Mouse (Mus musculus): ENCODE measurements at regions not wholly inside any gene's neighbourhood (a gene's known extent, or its start where the extent isn't known, plus 50 kb on each side); places are given as distances from the start of the nearest gene placed in this dataset.
A peak's percentile ranks its signal among the peaks of the same experiment; 100 is the strongest.

GRCm38 (mm10) chr15:90346757-90347156 is 122.6 kb downstream of the Alg10b start:
- no peak for TF ChIP-seq GATA1 (IDR thresholded peaks at IDR 0.05; ENCODE audit: low read length)

DNA sequence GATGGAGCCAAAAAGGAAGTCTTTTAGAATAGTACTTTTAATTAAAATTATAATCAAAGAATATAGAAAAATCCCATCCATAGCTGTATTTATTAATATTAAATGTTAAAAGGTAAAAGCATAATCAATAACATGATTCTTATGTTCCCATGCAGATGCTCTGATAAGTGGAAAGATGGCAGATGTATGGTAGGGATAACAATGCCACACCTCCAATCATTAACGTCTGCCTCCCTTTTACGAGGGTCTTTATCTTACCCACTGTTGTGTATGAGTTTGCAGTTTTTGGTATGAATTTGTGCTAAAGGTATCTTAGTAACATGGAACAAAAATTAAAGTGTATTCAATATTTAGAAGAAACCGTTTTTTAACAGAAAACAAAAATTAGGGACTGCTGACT is 127.8 kb downstream of the Alg10b start:
- TF ChIP-seq GATA1 (IDR thresholded peaks at IDR 0.05; ENCODE audit: low read length) = peak; percentile 77

DNA sequence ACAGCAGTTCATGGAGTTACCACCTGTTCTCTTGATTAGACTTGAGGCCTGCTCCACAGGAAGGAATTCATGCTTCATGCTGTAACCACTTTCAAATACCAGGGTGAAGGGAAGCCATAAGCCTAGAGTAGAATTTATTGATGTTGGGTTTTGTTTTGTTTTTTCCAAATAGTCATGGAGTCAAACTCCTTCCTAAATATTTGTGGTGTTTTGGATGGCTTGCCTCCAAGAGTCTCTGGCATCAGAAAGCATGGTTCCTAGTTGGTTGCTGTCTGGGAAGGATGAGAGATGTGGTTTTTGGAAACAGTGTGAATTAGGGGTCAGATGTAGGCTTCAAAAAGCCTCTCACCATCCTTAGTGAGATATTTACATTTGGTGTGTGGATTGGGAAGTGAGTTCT is 141.5 kb downstream of the Alg10b start:
- TF ChIP-seq GATA1 (IDR thresholded peaks at IDR 0.05; ENCODE audit: low read length) = no peak

GRCm38 (mm10) chr15:90377959-90378358 is 153.8 kb downstream of the Alg10b start:
- no peak for TF ChIP-seq GATA1 (IDR thresholded peaks at IDR 0.05; ENCODE audit: low read length)

GRCm38 (mm10) chr15:90396961-90397360 is 172.8 kb downstream of the Alg10b start:
- no peak for TF ChIP-seq GATA1 (IDR thresholded peaks at IDR 0.05; ENCODE audit: low read length)

GRCm38 (mm10) chr15:90397691-90398377 is 173.7 kb downstream of the Alg10b start:
- TF ChIP-seq GATA1 (IDR thresholded peaks at IDR 0.05; ENCODE audit: low read length) = no peak

- no peak for TF ChIP-seq GATA1 (IDR thresholded peaks at IDR 0.05; ENCODE audit: low read length)
Observed at GRCm38 (mm10) chr15:90400326-90401280, 176.5 kb downstream of the Alg10b start.

- no peak for TF ChIP-seq GATA1 (IDR thresholded peaks at IDR 0.05; ENCODE audit: low read length)
Observed at GRCm38 (mm10) chr15:90420776-90421175, 196.7 kb downstream of the Alg10b start.

- TF ChIP-seq GATA1 (IDR thresholded peaks at IDR 0.05; ENCODE audit: low read length) = no peak
Observed at GRCm38 (mm10) chr15:90422122-90422614, 198.1 kb downstream of the Alg10b start.

DNA sequence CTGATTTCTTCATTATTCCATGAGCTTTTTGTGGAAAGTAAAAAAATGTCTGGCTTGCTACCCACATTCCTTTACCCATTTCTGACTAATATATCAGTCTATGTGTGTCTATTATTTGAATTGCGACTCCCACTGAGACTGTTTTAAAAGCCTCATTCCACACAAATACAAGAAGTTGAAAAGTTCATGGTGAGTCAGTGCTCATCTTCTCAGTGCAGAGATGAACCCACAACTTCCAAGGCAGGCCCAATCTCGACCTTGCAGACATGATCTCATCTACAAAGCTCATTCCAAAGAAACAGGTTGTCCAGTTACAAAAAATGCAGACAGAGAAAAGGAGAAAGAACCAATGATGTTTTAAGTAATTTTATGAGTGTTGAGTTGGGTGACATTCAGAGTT is 208.0 kb downstream of the Alg10b start:
- TF ChIP-seq GATA1 (IDR thresholded peaks at IDR 0.05; ENCODE audit: low read length) = no peak

GRCm38 (mm10) chr15:90435286-90435685 is 211.2 kb downstream of the Alg10b start:
- TF ChIP-seq GATA1 (IDR thresholded peaks at IDR 0.05; ENCODE audit: low read length) = no peak
